Mouse (Mus musculus): ENCODE measurements around the gene AY074887.

DNA sequence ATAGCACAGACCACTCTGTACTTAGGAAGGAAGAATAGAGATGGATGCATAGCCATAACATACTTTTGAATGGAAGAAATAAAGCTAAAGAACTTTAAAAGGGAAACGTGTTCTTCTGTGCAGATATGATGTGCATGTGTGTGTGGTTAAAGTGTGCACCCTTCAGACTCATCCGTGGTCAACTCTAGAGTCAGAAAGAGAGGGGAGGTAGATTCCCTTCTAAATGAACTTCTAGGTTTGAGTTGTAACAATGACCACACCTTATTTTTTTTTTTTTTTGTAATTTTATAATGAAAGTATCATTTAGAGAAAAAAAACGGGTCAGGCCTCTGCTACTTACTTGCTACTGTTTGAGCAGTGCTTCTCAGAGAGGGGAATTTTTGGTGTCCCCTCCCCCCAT, 39.6 kb upstream of the AY074887 start:
- TF ChIP-seq EP300 (IDR thresholded peaks at IDR 0.05; ENCODE audit: insufficient read depth, low read depth, low read length) (no peak), POLR2A (IDR thresholded peaks at IDR 0.05; ENCODE audit: insufficient read depth, low read length) (no peak)

Data from ES-Bruce4 (cell line).